Mouse (Mus musculus) erythroblast, embryonic 14.5 days (primary cell): ENCODE results near the gene Ptov1.

Experiments used
- GATA1 ChIP-seq: IDR thresholded peaks from 2 replicates; pipeline ENCODE4 v1.6.1; 2012; ENCODE audit warnings: low read length, inconsistent platforms, mixed read lengths
- TAL1 ChIP-seq: IDR thresholded peaks from 3 replicates; pipeline ENCODE4 v1.6.1; 2012; ENCODE audit warnings: low read length, inconsistent platforms, mixed read lengths

DNA sequence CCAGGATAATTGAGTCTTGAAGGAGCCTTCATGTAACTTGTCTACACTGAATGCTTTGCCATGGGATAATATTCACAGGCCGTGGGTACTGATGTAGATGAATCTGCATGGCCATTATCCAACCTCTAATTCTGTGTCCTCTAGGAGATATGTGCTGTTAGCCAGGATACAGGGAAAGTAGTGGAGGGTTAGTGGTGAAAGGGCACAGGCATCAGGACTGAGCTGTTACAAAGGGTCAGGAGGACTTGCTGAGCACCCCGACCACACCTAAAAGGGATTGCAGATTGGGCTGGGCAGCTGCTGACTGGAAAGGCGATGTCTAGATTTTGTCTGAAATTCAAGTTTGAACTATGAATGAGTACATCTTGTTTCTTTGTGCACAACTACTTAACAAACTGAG lies 49.1 kb downstream of the Ptov1 start:
- no peak for TF ChIP-seq TAL1
- no peak for TF ChIP-seq GATA1
